Mouse (Mus musculus): ENCODE data around the gene Washc4. TPM values are rescaled to one million over a fixed set of nuclear protein-coding genes. Genes with fewer than 3 reads are reported as not detected.

Washc4 gene
- total and polyA plus RNA-seq, 2 experiments, result 1.2 to 26.7 TPM

DNA sequence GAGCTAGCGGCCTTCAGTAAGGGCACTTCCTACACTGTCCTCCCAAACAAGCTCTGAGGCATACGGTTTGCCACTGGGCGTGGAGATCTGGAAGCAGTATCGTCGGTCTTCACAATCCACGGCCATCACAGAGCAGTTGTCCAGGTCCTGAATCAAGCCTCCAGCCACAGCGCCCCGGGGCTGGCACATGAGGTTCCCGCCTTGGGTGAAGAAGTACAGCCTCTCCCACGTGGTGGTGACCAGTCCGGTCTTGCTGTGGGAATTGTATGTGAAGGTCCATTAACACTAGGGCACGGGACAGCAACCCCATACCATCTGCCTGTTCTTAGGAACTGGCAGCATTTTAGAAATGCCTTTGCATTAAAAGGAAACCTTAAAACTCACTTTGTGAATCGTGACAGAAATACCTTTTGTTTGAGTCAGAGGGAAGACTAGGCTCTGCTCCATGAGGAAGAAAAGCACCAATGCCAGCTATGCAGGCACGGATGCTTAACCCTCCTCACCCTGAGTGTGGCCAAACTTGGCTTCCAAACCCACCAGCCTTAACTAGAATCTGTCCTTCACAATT lies 69.2 kb downstream of the Washc4 start:
- 92% methylated on average over 14 of the region's 14 CpGs for WGBS
- H3K27ac ChIP-seq (replicated peaks; ENCODE audit: insufficient read depth, low read depth, low read length), result no peak overlapping the region
- H3K27me3 ChIP-seq (ENCODE audit: control insufficient read depth, insufficient read depth, low read length), result no peaks in the 10 kb centered on the region
- no peak overlapping the region for H3K4me3 ChIP-seq (ENCODE audit: insufficient read depth, low read depth, low read length)
- no peaks in the 10 kb centered on the region for H3K4me1 ChIP-seq (ENCODE audit: control insufficient read depth, insufficient read depth, low read length)
- H3K79me2 ChIP-seq (ENCODE audit: control insufficient read depth, insufficient read depth, low read length), result no peaks in the 10 kb centered on the region
- no peak overlapping the region for H3K9ac ChIP-seq (ENCODE audit: low read depth, low read length)
- peaks cover 24% of the 10 kb centered on the region for H3K36me3 ChIP-seq (ENCODE audit: control insufficient read depth, insufficient read depth, low read length)
- DNase-seq (ENCODE audit: extremely low read depth, low read depth, low spot score), result no peak
- TF ChIP-seq CTCF (IDR thresholded peaks at IDR 0.05; ENCODE audit: low read depth, low read length), result no peak
- TF ChIP-seq POLR2A (IDR thresholded peaks at IDR 0.05; ENCODE audit: extremely low read depth, insufficient read depth, low read length), result no peak

DNA sequence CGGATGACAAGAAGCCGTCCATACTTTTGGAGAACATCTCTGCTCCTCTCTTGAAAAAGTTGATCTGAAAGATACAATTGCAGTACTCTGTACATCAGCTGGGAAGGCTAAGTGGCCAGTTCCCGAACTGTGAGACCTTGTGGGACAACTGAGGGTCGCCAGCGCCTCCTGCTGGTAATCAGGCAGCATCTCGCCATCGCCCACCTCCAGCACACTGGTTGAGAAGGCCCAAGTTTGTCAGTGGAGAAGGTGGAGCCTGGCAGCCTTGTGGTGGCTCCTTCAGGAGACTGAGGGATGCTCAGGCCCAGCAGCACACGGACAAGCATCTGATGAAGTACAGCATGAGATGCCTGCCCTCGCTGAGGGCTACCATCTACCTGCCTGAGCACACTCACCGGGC lies 73.8 kb downstream of the Washc4 start:
- Histone ChIP-seq H3K79me2 (ENCODE audit: control insufficient read depth, insufficient read depth, low read length) (no peaks in the 10 kb centered on the region), H3K4me3 (ENCODE audit: insufficient read depth, low read depth, low read length) (no peak overlapping the region), H3K36me3 (ENCODE audit: control insufficient read depth, insufficient read depth, low read length) (peaks cover 5% of the 10 kb centered on the region; the same call in 1 of the 2 replicates), H3K9ac (ENCODE audit: low read depth, low read length) (no peak overlapping the region), H3K27ac (replicated peaks; ENCODE audit: insufficient read depth, low read depth, low read length) (no peak overlapping the region), H3K27me3 (ENCODE audit: control insufficient read depth, insufficient read depth, low read length) (no peaks in the 10 kb centered on the region), H3K4me1 (ENCODE audit: control insufficient read depth, insufficient read depth, low read length) (no peaks in the 10 kb centered on the region)
- WGBS, result 76% methylated on average over 10 of the region's 10 CpGs
- no peak for DNase-seq (ENCODE audit: extremely low read depth, low read depth, low spot score)
- peak; percentile 74 for TF ChIP-seq CTCF (IDR thresholded peaks at IDR 0.05; ENCODE audit: low read depth, low read length)
- TF ChIP-seq POLR2A (IDR thresholded peaks at IDR 0.05; ENCODE audit: extremely low read depth, insufficient read depth, low read length), result no peak

DNA sequence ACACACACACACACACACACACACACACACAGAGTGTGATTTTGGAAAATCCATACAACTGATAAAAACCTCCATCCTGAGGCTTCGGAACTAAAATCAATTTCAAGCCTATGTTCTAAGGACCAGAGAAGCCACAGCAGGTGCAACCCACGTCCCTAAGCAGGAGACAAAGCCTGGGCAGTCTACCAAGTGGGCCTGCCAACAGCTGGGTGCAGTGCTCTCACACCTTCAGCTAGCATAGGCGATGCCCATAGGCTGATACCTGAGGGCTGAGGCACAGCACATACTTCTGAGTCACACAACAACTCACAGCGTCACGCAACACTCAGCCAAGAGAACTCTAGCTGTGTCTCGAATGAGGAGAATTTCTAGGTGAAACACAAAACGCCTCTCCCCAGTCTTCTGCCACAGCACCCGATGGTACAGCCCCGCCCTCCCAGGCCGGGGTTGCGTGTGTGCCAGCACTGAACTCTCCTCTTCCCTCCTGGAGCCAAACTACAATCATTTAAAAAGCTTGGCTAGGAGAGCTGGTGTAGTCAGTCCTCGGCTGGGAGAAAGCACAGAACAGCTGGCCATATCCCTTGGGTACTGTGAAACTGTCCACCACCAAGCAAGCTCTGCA lies 75.4 kb downstream of the Washc4 start:
- peaks cover 5% of the 10 kb centered on the region; the same call in 1 of the 2 replicates for H3K36me3 ChIP-seq (ENCODE audit: control insufficient read depth, insufficient read depth, low read length)
- no peak for DNase-seq (ENCODE audit: extremely low read depth, low read depth, low spot score)
- H3K4me1 ChIP-seq (ENCODE audit: control insufficient read depth, insufficient read depth, low read length), result no peaks in the 10 kb centered on the region
- no peak overlapping the region for H3K9ac ChIP-seq (ENCODE audit: low read depth, low read length)
- no peaks in the 10 kb centered on the region for H3K79me2 ChIP-seq (ENCODE audit: control insufficient read depth, insufficient read depth, low read length)
- TF ChIP-seq CTCF (IDR thresholded peaks at IDR 0.05; ENCODE audit: low read depth, low read length) (no peak), POLR2A (IDR thresholded peaks at IDR 0.05; ENCODE audit: extremely low read depth, insufficient read depth, low read length) (no peak)
- WGBS, result 88% methylated on average over 12 of the region's 12 CpGs
- no peak overlapping the region for H3K27ac ChIP-seq (replicated peaks; ENCODE audit: insufficient read depth, low read depth, low read length)
- H3K27me3 ChIP-seq (ENCODE audit: control insufficient read depth, insufficient read depth, low read length), result no peaks in the 10 kb centered on the region
- H3K4me3 ChIP-seq (ENCODE audit: insufficient read depth, low read depth, low read length), result no peak overlapping the region

DNA sequence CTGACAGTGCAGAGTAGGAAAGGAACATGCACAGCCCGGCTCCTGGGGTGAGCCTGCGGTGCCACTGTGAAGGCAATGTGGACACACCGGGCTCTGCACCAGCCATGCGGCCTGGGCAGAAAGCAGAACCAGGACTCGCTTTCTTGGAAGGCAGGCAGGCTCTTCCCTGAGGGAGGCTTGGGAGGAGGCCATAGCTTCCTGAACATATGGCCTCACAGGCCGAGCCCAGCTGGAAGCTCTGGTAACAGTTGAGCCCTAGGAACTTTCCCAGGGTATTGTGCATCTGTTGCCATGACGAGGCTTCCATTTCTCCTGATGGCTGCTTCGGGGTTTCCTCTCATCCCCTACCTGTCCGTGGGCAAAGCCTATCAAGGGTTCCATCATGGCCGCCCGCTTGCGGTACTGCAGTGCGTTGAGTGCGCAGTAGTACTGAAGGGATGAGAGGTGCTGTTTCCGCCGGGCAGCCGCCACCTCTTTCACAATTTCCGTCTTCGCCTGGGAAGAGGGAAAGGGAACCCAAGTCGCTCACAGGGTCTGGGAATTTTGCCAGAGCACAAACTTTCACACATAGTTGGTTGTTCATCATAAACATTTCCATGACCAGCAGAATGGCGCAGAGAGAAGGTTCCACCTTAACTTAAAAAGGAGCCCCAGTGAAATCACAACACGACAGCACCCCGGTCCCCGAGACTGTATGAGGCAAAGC lies 77.0 kb downstream of the Washc4 start:
- TF ChIP-seq POLR2A (IDR thresholded peaks at IDR 0.05; ENCODE audit: extremely low read depth, insufficient read depth, low read length) (no peak), CTCF (IDR thresholded peaks at IDR 0.05; ENCODE audit: low read depth, low read length) (no peak)
- no peak for DNase-seq (ENCODE audit: extremely low read depth, low read depth, low spot score)
- no peaks in the 10 kb centered on the region for H3K27me3 ChIP-seq (ENCODE audit: control insufficient read depth, insufficient read depth, low read length)
- no peaks in the 10 kb centered on the region for H3K79me2 ChIP-seq (ENCODE audit: control insufficient read depth, insufficient read depth, low read length)
- no peak overlapping the region for H3K27ac ChIP-seq (replicated peaks; ENCODE audit: insufficient read depth, low read depth, low read length)
- no peak overlapping the region for H3K4me3 ChIP-seq (ENCODE audit: insufficient read depth, low read depth, low read length)
- peaks cover 5% of the 10 kb centered on the region; the same call in 1 of the 2 replicates for H3K36me3 ChIP-seq (ENCODE audit: control insufficient read depth, insufficient read depth, low read length)
- H3K4me1 ChIP-seq (ENCODE audit: control insufficient read depth, insufficient read depth, low read length), result no peaks in the 10 kb centered on the region
- WGBS, result 96% methylated on average over 24 of the region's 24 CpGs
- H3K9ac ChIP-seq (ENCODE audit: low read depth, low read length), result no peak overlapping the region

DNA sequence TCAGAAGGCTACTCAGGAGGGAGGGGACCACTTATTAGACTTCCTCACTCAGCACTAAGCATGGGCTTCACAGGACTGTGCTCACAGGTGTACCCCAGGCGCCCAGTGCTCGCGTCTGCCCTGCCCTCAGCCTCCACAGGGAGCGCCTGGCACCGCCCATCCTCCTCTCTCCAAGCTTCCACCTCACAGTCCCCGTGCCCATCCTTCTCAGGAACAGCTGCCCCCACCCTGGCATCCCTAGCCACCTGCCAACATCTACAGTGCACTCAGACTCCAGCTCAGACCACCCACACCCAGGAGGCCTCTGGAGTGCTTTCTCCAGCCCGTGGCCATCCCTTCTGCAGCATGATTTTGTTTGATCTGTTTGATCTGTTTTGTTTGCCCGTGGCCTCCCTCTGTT lies 80.5 kb downstream of the Washc4 start:
- 76% methylated on average over 8 of the region's 8 CpGs for WGBS
- TF ChIP-seq CTCF (IDR thresholded peaks at IDR 0.05; ENCODE audit: low read depth, low read length) (no peak), POLR2A (IDR thresholded peaks at IDR 0.05; ENCODE audit: extremely low read depth, insufficient read depth, low read length) (no peak)
- Histone ChIP-seq H3K4me1 (ENCODE audit: control insufficient read depth, insufficient read depth, low read length) (no peaks in the 10 kb centered on the region), H3K27me3 (ENCODE audit: control insufficient read depth, insufficient read depth, low read length) (no peaks in the 10 kb centered on the region), H3K4me3 (ENCODE audit: insufficient read depth, low read depth, low read length) (no peak overlapping the region), H3K27ac (replicated peaks; ENCODE audit: insufficient read depth, low read depth, low read length) (no peak overlapping the region), H3K79me2 (ENCODE audit: control insufficient read depth, insufficient read depth, low read length) (no peaks in the 10 kb centered on the region), H3K9ac (ENCODE audit: low read depth, low read length) (no peak overlapping the region), H3K36me3 (ENCODE audit: control insufficient read depth, insufficient read depth, low read length) (peaks cover 12% of the 10 kb centered on the region; the same call in 1 of the 2 replicates)
- no peak for DNase-seq (ENCODE audit: extremely low read depth, low read depth, low spot score)
